Mouse (Mus musculus): ENCODE results near the gene Tcl1b2. TPM values are rescaled to one million over a fixed set of nuclear protein-coding genes. Genes with fewer than 3 reads are reported as not detected.
"Not testable (repeated sequence)": the region's sequence is repeated elsewhere in the genome, so short reads cannot be mapped to it uniquely, and the experiment has no call there.

Tcl1b2 gene
- total and polyA plus RNA-seq, 2 experiments = not detected

DNA sequence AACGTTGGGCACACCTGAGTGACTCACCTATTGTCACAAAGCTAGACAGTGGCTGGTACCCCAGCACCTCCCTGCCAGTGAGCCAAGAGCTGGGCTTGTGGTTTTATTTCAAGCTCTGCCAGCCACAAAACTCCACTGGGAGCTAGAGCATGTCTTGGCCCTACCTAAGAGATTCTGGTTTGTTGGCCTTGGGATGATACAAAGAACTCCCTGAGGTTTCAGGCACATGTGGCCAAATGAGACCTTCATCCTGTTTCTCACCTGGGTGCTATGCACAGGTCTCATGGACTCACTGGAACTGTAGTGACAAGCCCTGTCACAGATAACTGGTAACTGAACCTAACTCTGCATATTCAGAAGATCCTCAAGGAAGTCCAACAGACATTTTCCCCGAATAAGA lies 18.2 kb upstream of the Tcl1b2 start:
- Histone ChIP-seq H3K27me3 (ENCODE audit: control insufficient read depth, insufficient read depth, low read length) (no peaks in the 10 kb centered on the region), H3K36me3 (ENCODE audit: control insufficient read depth, insufficient read depth, low read length) (no peaks in the 10 kb centered on the region), H3K79me2 (ENCODE audit: control insufficient read depth, insufficient read depth, low read length) (no peaks in the 10 kb centered on the region), H3K9ac (ENCODE audit: low read depth, low read length) (no peak overlapping the region), H3K4me3 (ENCODE audit: insufficient read depth, low read depth, low read length) (no peak overlapping the region), H3K4me1 (ENCODE audit: control insufficient read depth, insufficient read depth, low read length) (no peaks in the 10 kb centered on the region), H3K27ac (replicated peaks; ENCODE audit: insufficient read depth, low read depth, low read length) (no peak overlapping the region)
- no peak for DNase-seq (ENCODE audit: extremely low read depth, low read depth, low spot score)
- no peak for TF ChIP-seq CTCF (IDR thresholded peaks at IDR 0.05; ENCODE audit: low read depth, low read length)
- TF ChIP-seq POLR2A (IDR thresholded peaks at IDR 0.05; ENCODE audit: extremely low read depth, insufficient read depth, low read length) = no peak
- WGBS = 80% methylated on average over 2 of the region's 2 CpGs

DNA sequence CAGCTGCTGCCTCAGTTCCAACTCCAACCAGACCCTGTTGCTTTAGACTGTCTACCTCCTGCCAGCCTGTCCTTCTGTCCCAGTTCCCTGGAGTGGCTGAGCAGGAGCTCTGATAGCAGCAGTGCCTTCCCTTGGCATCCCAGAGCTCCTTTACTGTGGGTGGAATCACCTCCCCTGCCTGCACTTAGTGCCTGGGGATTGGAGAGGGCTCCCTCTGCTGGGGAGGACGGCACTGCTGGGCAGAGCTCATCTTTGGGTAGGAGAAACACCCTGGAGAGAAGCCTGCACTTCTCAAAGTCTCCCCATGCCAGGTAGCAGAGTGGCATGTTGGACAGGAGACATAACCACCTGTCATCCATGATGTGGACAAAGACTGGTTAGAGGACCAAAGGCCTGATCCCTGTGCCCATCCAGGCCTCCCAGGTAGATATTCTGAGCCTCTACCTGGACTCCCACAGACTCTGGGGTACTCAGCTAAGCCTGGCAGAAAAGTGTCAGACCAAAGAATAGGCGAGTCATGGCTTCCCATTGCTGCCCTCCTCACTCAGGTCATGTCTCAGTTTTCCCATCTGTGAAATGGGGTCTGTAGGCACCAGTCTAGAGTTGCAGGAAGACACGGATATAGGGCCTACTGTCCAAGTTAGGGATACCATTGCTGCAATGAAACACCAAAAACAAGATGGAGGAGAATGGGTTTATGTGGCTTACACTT lies 16.2 kb upstream of the Tcl1b2 start:
- not testable (repeated sequence) for H3K27me3 ChIP-seq (ENCODE audit: control insufficient read depth, insufficient read depth, low read length); DNase-seq (ENCODE audit: extremely low read depth, low read depth, low spot score); H3K4me3 ChIP-seq (ENCODE audit: insufficient read depth, low read depth, low read length); H3K4me1 ChIP-seq (ENCODE audit: control insufficient read depth, insufficient read depth, low read length); H3K27ac ChIP-seq (replicated peaks; ENCODE audit: insufficient read depth, low read depth, low read length); H3K79me2 ChIP-seq (ENCODE audit: control insufficient read depth, insufficient read depth, low read length); H3K9ac ChIP-seq (ENCODE audit: low read depth, low read length); H3K36me3 ChIP-seq (ENCODE audit: control insufficient read depth, insufficient read depth, low read length)
- WGBS = 61% methylated on average over 3 of the region's 3 CpGs

DNA sequence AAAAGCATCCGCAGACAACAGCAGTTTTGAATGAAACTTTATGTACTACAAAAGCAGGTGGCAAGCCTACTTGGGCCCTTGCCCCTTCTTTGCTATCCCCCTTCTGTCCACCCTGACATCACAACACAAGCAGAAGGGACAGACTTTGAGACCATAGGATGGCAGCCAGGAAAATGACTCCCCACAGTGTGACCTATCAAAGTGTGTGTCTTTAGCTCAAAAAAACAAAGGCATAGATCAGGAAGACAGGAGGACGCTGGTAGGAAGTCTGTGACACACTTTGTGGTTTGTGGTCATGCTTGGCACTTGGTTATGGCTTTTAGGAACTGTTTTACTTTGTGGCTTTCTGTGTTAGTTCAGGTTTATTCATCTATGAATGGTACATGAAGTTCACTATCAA lies 11.6 kb upstream of the Tcl1b2 start:
- not testable (repeated sequence) for H3K9ac ChIP-seq (ENCODE audit: low read depth, low read length); H3K36me3 ChIP-seq (ENCODE audit: control insufficient read depth, insufficient read depth, low read length); H3K4me1 ChIP-seq (ENCODE audit: control insufficient read depth, insufficient read depth, low read length); DNase-seq (ENCODE audit: extremely low read depth, low read depth, low spot score); H3K79me2 ChIP-seq (ENCODE audit: control insufficient read depth, insufficient read depth, low read length); H3K27ac ChIP-seq (replicated peaks; ENCODE audit: insufficient read depth, low read depth, low read length); H3K4me3 ChIP-seq (ENCODE audit: insufficient read depth, low read depth, low read length); H3K27me3 ChIP-seq (ENCODE audit: control insufficient read depth, insufficient read depth, low read length)
- WGBS = 52% methylated on average over 2 of the region's 2 CpGs

DNA sequence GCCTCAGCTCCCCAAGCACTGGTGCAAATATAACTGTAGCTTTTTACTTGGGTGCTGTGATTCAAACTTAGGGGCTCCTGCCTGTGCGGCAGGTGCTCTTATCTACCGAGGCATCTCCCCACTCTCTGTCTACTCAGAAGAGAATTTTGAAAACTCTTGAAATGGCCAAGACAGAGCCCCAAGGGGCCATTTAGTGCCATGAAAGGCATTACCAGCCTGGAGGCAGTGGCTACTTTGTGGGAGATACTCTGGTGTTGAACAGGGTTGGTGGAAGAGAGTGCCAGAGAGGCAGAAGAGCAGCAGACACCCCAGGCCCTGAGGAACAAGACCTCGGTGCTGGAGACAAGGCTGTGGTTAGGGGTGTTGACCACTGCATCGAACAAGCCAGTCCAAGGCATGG lies 11.0 kb upstream of the Tcl1b2 start:
- not testable (repeated sequence) for H3K9ac ChIP-seq (ENCODE audit: low read depth, low read length); DNase-seq (ENCODE audit: extremely low read depth, low read depth, low spot score); H3K79me2 ChIP-seq (ENCODE audit: control insufficient read depth, insufficient read depth, low read length); H3K4me3 ChIP-seq (ENCODE audit: insufficient read depth, low read depth, low read length); H3K27me3 ChIP-seq (ENCODE audit: control insufficient read depth, insufficient read depth, low read length); H3K27ac ChIP-seq (replicated peaks; ENCODE audit: insufficient read depth, low read depth, low read length); H3K36me3 ChIP-seq (ENCODE audit: control insufficient read depth, insufficient read depth, low read length); H3K4me1 ChIP-seq (ENCODE audit: control insufficient read depth, insufficient read depth, low read length)
- WGBS = 85% methylated on average over 4 of the region's 4 CpGs

DNA sequence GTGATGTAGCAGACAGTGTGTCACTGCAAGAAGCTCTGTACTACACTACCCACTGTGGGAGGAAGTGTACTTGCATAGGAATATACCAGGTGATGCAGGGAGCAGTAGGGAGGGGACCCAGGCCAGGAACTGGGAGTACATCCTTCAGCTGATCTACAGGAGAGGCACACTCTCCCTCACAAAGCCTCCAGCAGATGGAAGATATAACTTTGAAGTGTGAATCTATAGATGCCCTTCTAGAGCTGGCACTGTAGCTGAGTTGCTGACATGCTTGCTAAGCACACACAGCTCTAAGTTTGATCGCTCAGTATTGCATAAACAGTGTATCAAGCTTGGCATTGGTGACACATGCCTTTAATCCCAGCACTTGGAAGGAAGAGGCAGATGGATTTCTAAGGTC lies 8.1 kb upstream of the Tcl1b2 start:
- not testable (repeated sequence) for H3K27me3 ChIP-seq (ENCODE audit: control insufficient read depth, insufficient read depth, low read length)
- 25% methylated on average over 1 of the region's 1 CpGs for WGBS

DNA sequence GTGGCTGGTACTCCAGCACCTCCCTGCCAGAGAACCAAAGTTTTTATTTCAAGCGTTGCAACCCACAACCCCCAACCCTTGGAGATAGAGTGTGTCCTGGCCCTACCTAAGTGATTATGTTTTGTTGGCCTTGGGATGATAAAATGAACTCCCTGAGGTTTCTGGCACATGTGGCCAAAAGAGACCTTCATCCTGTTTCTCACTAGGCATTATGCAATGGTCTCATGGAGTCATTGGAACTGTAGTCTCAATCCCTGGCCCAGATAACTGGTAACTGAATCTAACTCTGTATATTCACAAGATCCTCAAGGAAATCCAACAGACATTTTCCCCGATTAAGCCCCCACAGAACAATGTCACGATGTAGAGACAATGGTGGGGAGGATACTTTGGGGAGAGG lies 2.7 kb upstream of the Tcl1b2 start:
- Histone ChIP-seq H3K27ac (replicated peaks; ENCODE audit: insufficient read depth, low read depth, low read length) (no peak overlapping the region), H3K9ac (ENCODE audit: low read depth, low read length) (no peak overlapping the region), H3K4me1 (ENCODE audit: control insufficient read depth, insufficient read depth, low read length) (no peaks in the 10 kb centered on the region), H3K27me3 (ENCODE audit: control insufficient read depth, insufficient read depth, low read length) (no peaks in the 10 kb centered on the region), H3K79me2 (ENCODE audit: control insufficient read depth, insufficient read depth, low read length) (no peaks in the 10 kb centered on the region), H3K4me3 (ENCODE audit: insufficient read depth, low read depth, low read length) (no peak overlapping the region), H3K36me3 (ENCODE audit: control insufficient read depth, insufficient read depth, low read length) (no peaks in the 10 kb centered on the region)
- TF ChIP-seq POLR2A (IDR thresholded peaks at IDR 0.05; ENCODE audit: extremely low read depth, insufficient read depth, low read length) = no peak
- TF ChIP-seq CTCF (IDR thresholded peaks at IDR 0.05; ENCODE audit: low read depth, low read length) = no peak
- no peak for DNase-seq (ENCODE audit: extremely low read depth, low read depth, low spot score)
- 91% methylated on average over 3 of the region's 3 CpGs for WGBS

More for the DNA sequence above, 8.1 kb upstream of the Tcl1b2 start:
- not testable (repeated sequence) for H3K4me1 ChIP-seq (ENCODE audit: control insufficient read depth, insufficient read depth, low read length); H3K9ac ChIP-seq (ENCODE audit: low read depth, low read length); H3K36me3 ChIP-seq (ENCODE audit: control insufficient read depth, insufficient read depth, low read length); H3K27ac ChIP-seq (replicated peaks; ENCODE audit: insufficient read depth, low read depth, low read length); H3K4me3 ChIP-seq (ENCODE audit: insufficient read depth, low read depth, low read length); H3K79me2 ChIP-seq (ENCODE audit: control insufficient read depth, insufficient read depth, low read length); DNase-seq (ENCODE audit: extremely low read depth, low read depth, low spot score)

DNA sequence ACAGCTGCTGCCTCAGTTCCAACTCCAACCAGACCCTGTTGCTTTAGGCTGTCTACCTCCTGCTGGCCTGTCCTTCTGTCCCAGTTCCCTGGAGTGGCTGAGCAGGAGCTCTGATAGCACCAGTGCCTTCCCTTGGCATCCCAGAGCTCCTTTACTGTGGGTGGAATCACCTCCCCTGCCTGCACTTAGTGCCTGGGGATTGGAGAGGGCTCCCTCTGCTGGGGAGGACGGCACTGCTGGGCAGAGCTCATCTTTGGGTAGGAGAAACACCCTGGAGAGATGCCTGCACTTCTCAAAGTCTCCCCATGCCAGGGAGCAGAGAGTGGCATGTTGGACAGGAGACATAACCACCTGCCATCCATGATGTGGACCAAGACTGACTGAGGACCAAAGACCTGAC lies 886 bp upstream of the Tcl1b2 start:
- not testable (repeated sequence) for H3K4me1 ChIP-seq (ENCODE audit: control insufficient read depth, insufficient read depth, low read length); H3K27me3 ChIP-seq (ENCODE audit: control insufficient read depth, insufficient read depth, low read length); H3K9ac ChIP-seq (ENCODE audit: low read depth, low read length); H3K36me3 ChIP-seq (ENCODE audit: control insufficient read depth, insufficient read depth, low read length); H3K4me3 ChIP-seq (ENCODE audit: insufficient read depth, low read depth, low read length); DNase-seq (ENCODE audit: extremely low read depth, low read depth, low spot score); H3K27ac ChIP-seq (replicated peaks; ENCODE audit: insufficient read depth, low read depth, low read length); H3K79me2 ChIP-seq (ENCODE audit: control insufficient read depth, insufficient read depth, low read length)
- WGBS = 39% methylated on average over 1 of the region's 1 CpGs

DNA sequence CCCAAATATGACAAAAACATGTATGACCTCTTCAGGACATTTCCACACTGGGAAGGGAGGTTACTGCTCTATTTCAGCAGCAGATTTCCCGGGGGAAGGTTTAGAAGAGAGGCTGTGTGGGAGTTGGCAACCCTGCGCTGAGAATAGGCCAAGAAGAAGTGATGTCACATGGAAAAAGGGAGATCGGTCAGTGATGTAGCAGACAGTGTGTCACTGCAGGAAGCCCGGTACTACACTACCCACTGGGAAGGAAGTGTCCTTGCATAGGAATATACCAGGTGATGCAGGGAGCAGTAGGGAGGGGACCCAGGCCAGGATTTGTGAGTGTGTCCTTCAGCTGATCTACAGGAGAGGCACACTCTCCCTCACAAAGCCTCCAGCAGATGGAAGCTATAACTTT lies 9.5 kb downstream of the Tcl1b2 start:
- H3K79me2 ChIP-seq (ENCODE audit: control insufficient read depth, insufficient read depth, low read length); H3K4me3 ChIP-seq (ENCODE audit: insufficient read depth, low read depth, low read length); H3K9ac ChIP-seq (ENCODE audit: low read depth, low read length); H3K4me1 ChIP-seq (ENCODE audit: control insufficient read depth, insufficient read depth, low read length); DNase-seq (ENCODE audit: extremely low read depth, low read depth, low spot score); H3K27me3 ChIP-seq (ENCODE audit: control insufficient read depth, insufficient read depth, low read length); H3K36me3 ChIP-seq (ENCODE audit: control insufficient read depth, insufficient read depth, low read length); H3K27ac ChIP-seq (replicated peaks; ENCODE audit: insufficient read depth, low read depth, low read length): not testable (repeated sequence)
- WGBS = 75% methylated on average over 4 of the region's 4 CpGs
